Mouse (Mus musculus) embryonic stem cell, embryonic (primary cell): Measurements from ENCODE around the gene Rnf187.

Source experiments
- CTCF ChIA-PET, 4 experiments: fragments of 300-600 bp in 2 of 4; fragments of 350-600 bp in 2 of 4; sonication (Branson Sonifier 250); formaldehyde crosslinking; loops; one replicate each; lab custom pipeline; 2022; ENCODE audit warnings: inconsistent platforms in 2 of 4; lab: Charles Lee
- POLR2A ChIA-PET, 4 experiments: fragments of 300-600 bp in 2 of 4; fragments of 350-600 bp in 2 of 4; sonication (Branson Sonifier 250); formaldehyde crosslinking; loops; one replicate each; lab custom pipeline; 2022; ENCODE audit warnings: antibody characterized with exemption in 4 of 4, inconsistent platforms in 1 of 4; lab: Charles Lee

The Rnf187 gene

GRCm38 (mm10) chr11:58939088-58939439, 348 bp upstream of the Rnf187 start:
- POLR2A ChIA-PET: interaction anchor here (0.6 to 5.8 kb wide), 24 partner anchors 9 to 838 kb away, joined by 3 to 45 read pairs (median 6); partner anchors contain the start of genes Hist3h2ba (in 4 of the 4), Hist3h2a (in 3 of the 4), Trim11 (in 3 of the 4) and Trim17 (in 3 of the 4)
- CTCF ChIA-PET: interaction anchor here in 3 of 4 experiments (0.6 to 1.5 kb wide), 10 partner anchors 9 to 53 kb away, joined by 3 to 8 read pairs (median 4); partner anchors contain the start of genes Hist3h2a (in 1 of the 3), Hist3h2ba (in 1 of the 3) and Trim17 (in 1 of the 3)

DNA sequence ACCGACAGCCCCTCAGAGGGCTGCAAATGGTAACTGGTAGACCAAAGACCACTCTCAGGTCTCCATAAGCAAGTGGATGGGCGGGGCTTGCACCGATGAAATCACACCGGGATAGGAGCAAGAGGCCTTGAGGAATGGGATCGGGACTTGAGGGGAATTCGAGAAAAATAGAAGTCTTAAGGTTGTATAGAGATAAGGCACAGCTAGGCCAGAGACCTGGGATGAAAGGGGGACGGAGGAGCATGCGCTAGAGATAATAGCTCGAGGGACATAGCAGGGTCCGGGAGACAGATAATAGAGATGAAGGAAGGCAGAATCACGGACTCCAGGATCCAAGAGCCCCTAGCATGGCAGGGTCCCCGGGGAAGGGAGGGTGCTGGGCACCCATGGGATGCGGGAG, 807 bp downstream of the Rnf187 start:
- ChIA-PET CTCF (interaction anchor here in 1 of 4 experiments (1.3 to 1.8 kb wide), 3 partner anchors 10 to 21 kb away, joined by 3 to 6 read pairs (median 6); partner anchors contain the start of gene Btnl10), POLR2A (interaction anchor here (0.7 to 5.8 kb wide), 17 partner anchors 9 to 942 kb away, joined by 3 to 45 read pairs (median 6); partner anchors contain the start of genes Hist3h2a (in 3 of the 4), Hist3h2ba (in 3 of the 4), Trim17 (in 3 of the 4) and Fam183b (in 1 of the 4))

DNA sequence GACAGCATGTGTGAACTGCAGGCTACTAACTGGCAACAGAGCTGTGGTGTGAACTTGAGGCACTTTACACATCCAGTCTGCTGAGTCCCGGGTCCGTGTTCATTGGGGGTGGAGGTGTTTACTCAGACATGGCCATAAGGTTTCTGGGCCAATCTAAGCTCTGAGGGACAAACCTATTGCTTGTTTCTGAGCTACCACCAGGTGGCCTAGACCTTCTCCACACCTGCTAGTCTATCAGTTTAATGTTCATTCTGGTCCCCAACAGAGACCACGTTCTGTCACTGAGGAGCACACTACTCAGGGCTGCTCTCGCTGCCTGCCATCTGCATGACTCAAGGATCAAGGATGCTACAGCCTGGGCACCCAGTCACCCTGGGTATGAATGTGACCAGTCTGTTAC, 7.1 kb downstream of the Rnf187 start:
- POLR2A ChIA-PET: interaction anchor here in 3 of 4 experiments (0.7 to 3.6 kb wide), 10 partner anchors 13 to 50 kb away, joined by 3 to 14 read pairs (median 4); partner anchors contain the start of genes Hist3h2a (in 3 of the 3), Trim17 (in 3 of the 3) and Hist3h2ba (in 2 of the 3)
- CTCF ChIA-PET: interaction anchor here (0.5 to 1.7 kb wide), 9 partner anchors 9 to 426 kb away, joined by 3 to 9 read pairs (median 3); partner anchors contain the start of genes Hist3h2a (in 1 of the 4) and Trim17 (in 1 of the 4)

DNA sequence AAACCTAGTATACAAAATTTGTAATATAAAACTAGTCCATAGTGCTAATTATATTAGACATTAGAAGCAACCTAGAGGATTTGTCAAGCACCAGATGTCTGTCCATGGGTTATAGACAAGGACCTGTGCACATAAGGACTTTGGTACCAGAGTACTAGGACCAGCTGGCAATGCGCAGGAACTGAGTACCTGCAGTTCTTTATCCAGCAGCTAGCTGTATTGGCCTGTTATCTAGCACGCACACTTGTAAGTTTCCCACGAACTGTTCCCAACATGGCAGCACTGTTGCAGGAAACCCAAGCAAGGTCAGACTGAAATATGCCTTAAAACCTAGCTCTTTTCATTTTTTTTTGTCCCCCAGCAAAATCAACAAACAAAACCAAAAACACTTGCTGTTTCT, 8.5 kb downstream of the Rnf187 start:
- ChIA-PET POLR2A (interaction anchor here in 2 of 4 experiments (0.9 to 3.6 kb wide), 4 partner anchors 24 to 83 kb away, joined by 3 to 14 read pairs (median 3); partner anchors contain the start of genes Hist3h2a (in 1 of the 2) and Trim17 (in 1 of the 2)), CTCF (interaction anchor here in 1 of 4 experiments (5.0 kb wide), 1 partner anchor 14 kb away, joined by 62 read pairs; the partner anchor contains the start of gene Btnl10)

GRCm38 (mm10) chr11:58929641-58930040, 9.1 kb downstream of the Rnf187 start:
- ChIA-PET POLR2A (interaction anchor here in 3 of 4 experiments (1.5 to 3.6 kb wide), 6 partner anchors 8 to 38 kb away, joined by 3 to 21 read pairs (median 16); partner anchors contain the start of genes Hist3h2a (in 3 of the 3), Trim17 (in 3 of the 3) and Rnf187 (in 1 of the 3)), CTCF (interaction anchor here in 2 of 4 experiments (1.9 to 5.0 kb wide), 4 partner anchors 9 to 52 kb away, joined by 3 to 62 read pairs (median 16); partner anchors contain the start of genes Btnl10 (in 1 of the 2) and Rnf187 (in 1 of the 2))

- CTCF ChIA-PET: interaction anchor here (0.6 to 5.0 kb wide), 16 partner anchors 8 to 667 kb away, joined by 3 to 62 read pairs (median 6); partner anchors contain the start of genes Btnl10 (in 2 of the 4), Trim11 (in 2 of the 4), Hist3h2a (in 1 of the 4) and Rnf187 (in 1 of the 4)
- POLR2A ChIA-PET: interaction anchor here in 3 of 4 experiments (0.6 to 3.6 kb wide), 18 partner anchors 9 to 758 kb away, joined by 3 to 21 read pairs (median 12); partner anchors contain the start of genes Hist3h2a (in 3 of the 3), Hist3h2ba (in 3 of the 3), Trim17 (in 3 of the 3) and Rnf187 (in 2 of the 3)
These were observed 9.7 kb downstream of the Rnf187 start for GRCm38 (mm10) chr11:58929055-58929454.

DNA sequence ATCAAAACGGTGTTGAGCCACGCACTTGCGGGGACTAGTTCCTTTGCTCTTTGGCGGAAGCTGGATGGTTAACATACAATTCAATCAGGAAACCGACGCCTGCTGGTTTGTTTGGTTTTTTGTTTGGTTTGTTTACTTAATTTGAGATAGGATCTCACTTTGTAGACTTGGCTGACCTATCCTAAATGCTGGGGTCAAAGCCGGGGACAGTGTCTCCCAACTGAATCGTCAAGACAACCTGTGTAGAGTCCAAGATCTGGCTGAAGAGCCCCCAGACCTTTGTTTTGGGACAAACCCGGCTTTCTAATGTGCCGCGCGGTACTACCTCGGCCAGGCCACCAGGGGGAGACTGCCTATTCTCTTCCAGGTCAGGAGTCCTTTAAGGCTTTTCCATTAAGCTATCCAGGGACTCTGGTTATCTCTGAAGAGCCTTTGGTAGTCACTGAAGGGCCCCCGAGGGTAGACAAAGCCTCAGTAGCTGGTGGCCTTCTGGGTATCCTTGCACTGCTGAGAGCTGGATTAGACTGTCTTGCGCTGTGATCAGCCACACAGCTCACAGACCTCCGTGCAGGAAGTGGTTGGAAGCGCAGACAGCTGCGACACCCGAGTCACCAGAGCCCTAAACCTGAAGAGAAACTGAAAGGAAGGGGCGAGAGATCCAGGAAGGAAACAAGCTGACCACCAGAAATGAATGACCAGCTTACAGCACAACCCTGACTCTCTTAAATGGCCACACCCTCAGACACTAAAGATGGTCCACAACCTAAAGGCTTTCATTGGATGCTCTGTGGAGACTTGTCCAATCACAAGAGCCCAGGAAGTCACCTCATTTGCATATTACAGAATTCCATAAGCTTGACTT, 10.7 kb downstream of the Rnf187 start:
- CTCF ChIA-PET: interaction anchor here (0.6 to 5.0 kb wide), 53 partner anchors 9 to 957 kb away, joined by 3 to 62 read pairs (median 4); partner anchors contain the start of genes Btnl10 (in 3 of the 4), Rnf187 (in 3 of the 4), Hist3h2a (in 2 of the 4) and Hist3h2ba (in 2 of the 4)
- POLR2A ChIA-PET: interaction anchor here (0.6 to 3.4 kb wide), 29 partner anchors 9 to 812 kb away, joined by 3 to 21 read pairs (median 6); partner anchors contain the start of genes Hist3h2a (in 3 of the 4), Hist3h2ba (in 3 of the 4), Rnf187 (in 3 of the 4) and Trim17 (in 3 of the 4)

DNA sequence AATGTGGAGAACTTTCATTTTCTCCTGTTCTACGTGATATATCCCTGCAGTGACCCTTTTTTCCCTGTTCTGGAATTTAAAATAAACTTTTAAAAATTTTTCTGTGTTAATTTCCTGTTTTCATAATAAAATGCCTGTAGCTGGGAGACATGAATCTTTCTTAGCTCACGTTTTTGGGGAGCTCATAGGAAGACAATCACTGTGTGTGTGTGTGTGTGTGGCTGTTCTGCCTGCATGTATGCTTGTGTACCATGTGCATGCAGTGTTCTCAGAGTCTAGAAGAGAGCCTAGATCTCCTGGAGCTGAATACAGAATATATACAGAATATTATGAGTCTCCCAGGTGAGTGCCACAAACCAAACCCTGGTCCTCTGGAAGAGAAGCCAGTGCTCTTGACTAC, 11.7 kb downstream of the Rnf187 start:
- CTCF ChIA-PET: interaction anchor here (0.6 to 5.0 kb wide), 13 partner anchors 9 to 645 kb away, joined by 3 to 62 read pairs (median 7); partner anchors contain the start of genes Btnl10 (in 2 of the 4), Hist3h2ba (in 1 of the 4) and Trim11 (in 1 of the 4)
- POLR2A ChIA-PET: interaction anchor here in 3 of 4 experiments (0.6 to 3.4 kb wide), 15 partner anchors 9 to 52 kb away, joined by 3 to 21 read pairs (median 10); partner anchors contain the start of genes Hist3h2a (in 3 of the 3), Trim17 (in 3 of the 3), Rnf187 (in 2 of the 3) and Btnl10 (in 1 of the 3)

DNA sequence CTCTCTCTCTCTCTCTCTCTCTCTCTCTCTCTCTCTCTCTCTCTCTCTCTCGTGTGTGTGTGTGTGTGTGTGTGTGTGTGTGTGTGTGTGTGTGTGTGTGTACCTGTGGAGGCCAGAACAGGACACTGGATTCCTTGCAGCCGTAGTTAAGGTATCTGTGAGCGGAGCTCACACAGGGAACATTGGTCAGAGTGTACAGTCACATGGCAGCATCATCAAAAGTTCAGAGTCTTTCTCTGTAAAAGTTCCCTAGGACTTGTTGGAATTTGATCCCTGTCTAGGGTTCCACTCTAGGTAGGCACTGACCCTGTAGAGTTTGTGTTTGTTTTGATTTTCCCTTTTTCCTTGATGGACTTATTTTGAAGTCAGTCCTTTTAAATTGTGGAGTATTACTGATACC, 12.1 kb downstream of the Rnf187 start:
- POLR2A ChIA-PET: interaction anchor here in 3 of 4 experiments (0.6 to 3.4 kb wide), 8 partner anchors 12 to 53 kb away, joined by 3 to 20 read pairs (median 4); partner anchors contain the start of genes Hist3h2a (in 2 of the 3), Rnf187 (in 2 of the 3), Trim17 (in 2 of the 3) and Hist3h2ba (in 1 of the 3)

DNA sequence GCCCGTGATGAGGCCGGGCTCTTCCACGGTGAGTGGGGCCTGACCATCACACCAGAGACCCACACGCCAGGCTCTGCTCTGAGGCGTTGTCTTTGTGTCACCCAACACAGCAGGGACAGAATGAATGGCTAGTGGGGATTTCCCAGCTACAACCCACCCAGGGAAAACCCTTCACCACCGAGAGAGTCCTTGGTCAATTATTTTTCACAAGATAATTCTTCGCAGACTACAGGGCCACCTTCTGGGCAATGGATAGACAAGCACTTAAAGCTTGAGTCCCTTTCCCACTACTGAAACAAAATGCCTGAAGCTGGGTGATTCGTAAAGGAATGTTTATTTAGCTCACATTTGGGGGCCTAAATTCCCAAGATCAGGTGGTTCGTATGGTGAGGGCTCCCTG, 16.3 kb downstream of the Rnf187 start:
- ChIA-PET CTCF (interaction anchor here in 3 of 4 experiments (0.6 to 1.4 kb wide), 3 partner anchors 8 to 31 kb away, joined by 4 to 6 read pairs (median 4); no protein-coding TSS in a partner anchor), POLR2A (interaction anchor here in 2 of 4 experiments (1.0 to 1.8 kb wide), 4 partner anchors 18 to 76 kb away, joined by 3 to 8 read pairs (median 3); partner anchors contain the start of genes Hist3h2a (in 1 of the 2) and Trim17 (in 1 of the 2))

More for the DNA sequence above, 12.1 kb downstream of the Rnf187 start:
- CTCF ChIA-PET: interaction anchor here in 3 of 4 experiments (0.6 to 5.0 kb wide), 6 partner anchors 10 to 232 kb away, joined by 3 to 62 read pairs (median 4); partner anchors contain the start of gene Btnl10 (in 1 of the 3)

- CTCF ChIA-PET: interaction anchor here in 3 of 4 experiments (0.6 to 6.9 kb wide), 4 partner anchors 9 to 729 kb away, joined by 3 to 62 read pairs (median 6); no protein-coding TSS in a partner anchor
- POLR2A ChIA-PET: interaction anchor here in 2 of 4 experiments (0.8 to 1.6 kb wide), 3 partner anchors 9 to 176 kb away, joined by 5 to 10 read pairs (median 7); no protein-coding TSS in a partner anchor
These were observed 20.0 kb downstream of the Rnf187 start for GRCm38 (mm10) chr11:58918759-58919158.

GRCm38 (mm10) chr11:58917745-58918366, 20.9 kb downstream of the Rnf187 start, which contains the start of gene Btnl10:
Gene Btnl10 (plus strand): TSS chr11:58917908.
- ChIA-PET CTCF (interaction anchor here (0.6 to 6.9 kb wide), 13 partner anchors 7 to 1445 kb away, joined by 3 to 62 read pairs (median 4); partner anchors contain the start of genes Zfp39 (in 2 of the 4) and Hist3h2ba (in 1 of the 4)), POLR2A (interaction anchor here in 2 of 4 experiments (1.2 to 1.6 kb wide), 3 partner anchors 10 to 14 kb away, joined by 3 to 7 read pairs (median 5); no protein-coding TSS in a partner anchor)

GRCm38 (mm10) chr11:58916879-58917744, 21.6 kb downstream of the Rnf187 start:
- ChIA-PET POLR2A (interaction anchor here in 2 of 4 experiments (0.6 to 3.5 kb wide), 5 partner anchors 11 to 249 kb away, joined by 3 to 24 read pairs (median 6); partner anchors contain the start of gene Zfp39 (in 2 of the 2)), CTCF (interaction anchor here (0.5 to 6.9 kb wide), 23 partner anchors 8 to 1126 kb away, joined by 3 to 62 read pairs (median 4); partner anchors contain the start of genes Zfp39 (in 2 of the 4) and Hist3h2ba (in 1 of the 4))

DNA sequence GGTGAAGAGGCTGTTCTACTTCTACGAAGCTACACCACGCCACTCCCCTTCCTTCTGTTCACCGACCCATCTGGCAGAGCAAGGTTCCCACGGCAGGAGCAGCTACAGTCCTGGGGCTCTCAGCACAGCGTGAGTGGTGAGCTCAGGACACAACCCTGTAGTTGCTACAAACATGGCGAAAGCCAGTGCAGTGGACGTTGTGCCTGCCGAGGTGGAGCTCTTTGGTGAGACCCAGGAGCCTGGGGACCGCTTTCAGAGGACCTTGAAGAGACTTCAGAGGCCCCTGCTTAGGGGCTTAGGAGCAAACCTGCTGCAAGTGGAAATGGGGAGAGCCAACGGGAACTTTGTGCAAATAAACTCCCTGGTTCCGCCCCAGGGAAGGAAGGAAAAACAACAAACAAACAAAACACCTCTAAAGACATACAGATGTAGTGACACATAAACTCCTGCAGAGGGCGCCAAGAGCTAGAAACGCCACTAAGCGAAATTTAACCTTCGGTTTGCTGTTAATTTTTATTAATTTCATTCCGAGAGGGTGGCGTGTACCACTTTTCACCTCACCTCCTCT, 24.2 kb downstream of the Rnf187 start:
- ChIA-PET POLR2A (interaction anchor here (0.6 to 3.5 kb wide), 16 partner anchors 9 to 576 kb away, joined by 3 to 24 read pairs (median 4); partner anchors contain the start of genes Zfp39 (in 3 of the 4), Hist3h2a (in 2 of the 4), Trim17 (in 2 of the 4) and Trim58 (in 1 of the 4)), CTCF (interaction anchor here (0.5 to 6.9 kb wide), 52 partner anchors 8 to 612 kb away, joined by 3 to 62 read pairs (median 4); partner anchors contain the start of genes Zfp39 (in 3 of the 4), Rnf187 (in 2 of the 4), Gm12258 (in 1 of the 4) and Hist3h2a (in 1 of the 4))
